Mouse (Mus musculus) erythroblast, adult 5-6 weeks (primary cell): ENCODE measurements around the gene Klk1b24. TPM values are rescaled to one million over a fixed set of nuclear protein-coding genes. Genes with fewer than 3 reads are reported as not detected.
"Not testable (repeated sequence)": the region's sequence is repeated elsewhere in the genome, so short reads cannot be mapped to it uniquely, and the experiment has no call there.

Source experiments
- ATAC-seq: replicated peaks from 2 replicates; pipeline ENCODE4 v1.8.0; 2016; ENCODE audit warnings: moderate number of reproducible peaks, mild to moderate bottlenecking, moderate TSS enrichment, inconsistent platforms; ENCODE audit not compliant: poor library complexity, low FRiP score, severe bottlenecking
- total RNA-seq, 2 experiments: library from RNA; stranded (forward) in 1 of 2; stranded (reverse) in 1 of 2; fragments of 150-400 nt in 1 of 2; fragments of 200-764, 138-1000 nt in 1 of 2; gene quantifications; 2 replicates each; pipeline versions ENCODE4 v1.2.3 to v1.2.4; 2015 to 2017; ENCODE audit warnings: low replicate concordance in 2 of 2

Klk1b24 gene
- total RNA-seq (2015; ENCODE audit: low replicate concordance) (not detected in 2 replicates), total RNA-seq (2017; ENCODE audit: low replicate concordance) (not detected in 2 replicates)

GRCm38 (mm10) chr7:44187936-44188335 lies at the start of gene Klk1b24:
Gene Klk1b24, plus strand, starts transcription at chr7:44188236.
- not testable (repeated sequence) for ATAC-seq

GRCm38 (mm10) chr7:44179299-44180045 lies 8.6 kb upstream of the Klk1b24 start:
- no peak for ATAC-seq

- ATAC-seq: not testable (repeated sequence)
Observed at GRCm38 (mm10) chr7:44186516-44186915, 1.5 kb upstream of the Klk1b24 start.

GRCm38 (mm10) chr7:44193466-44193865 lies 5.4 kb downstream of the Klk1b24 start:
- ATAC-seq: not testable (repeated sequence)

GRCm38 (mm10) chr7:44197891-44198290 lies 9.9 kb downstream of the Klk1b24 start, which contains the start of gene Klk1b3:
Gene Klk1b3, plus strand, starts transcription at chr7:44198191.
- no peak for ATAC-seq

- not testable (repeated sequence) for ATAC-seq
Observed at GRCm38 (mm10) chr7:44207135-44207534, 19.1 kb downstream of the Klk1b24 start, which contains the start of gene Klk1b4. Gene Klk1b4, plus strand, starts transcription at chr7:44207435.

GRCm38 (mm10) chr7:44208307-44208706 lies 20.3 kb downstream of the Klk1b24 start:
- ATAC-seq: no peak

- no peak for ATAC-seq
Observed at GRCm38 (mm10) chr7:44215645-44216044, 27.6 kb downstream of the Klk1b24 start, which contains the start of gene Klk1b5. Gene Klk1b5, plus strand, starts transcription at chr7:44215945.

GRCm38 (mm10) chr7:44221601-44222000 lies 33.6 kb downstream of the Klk1b24 start:
- 0 out of 2 replicates have a peak, but pooled peaks have one; percentile 30 for ATAC-seq

GRCm38 (mm10) chr7:44222335-44222734 lies 34.3 kb downstream of the Klk1b24 start:
- ATAC-seq: not testable (repeated sequence)

GRCm38 (mm10) chr7:44225076-44225475 lies 37.0 kb downstream of the Klk1b24 start, which contains the start of gene Klk1:
Gene Klk1, plus strand, starts transcription at chr7:44225360.
- ATAC-seq: no peak

GRCm38 (mm10) chr7:44235909-44236308 lies 47.9 kb downstream of the Klk1b24 start, which contains the start of gene Gm36864:
Gene Gm36864, plus strand, starts transcription at chr7:44236177.
- no peak for ATAC-seq

GRCm38 (mm10) chr7:44239913-44240312 lies 51.9 kb downstream of the Klk1b24 start:
- no peak for ATAC-seq

- no peak for ATAC-seq
Observed at GRCm38 (mm10) chr7:44240712-44241111, 52.7 kb downstream of the Klk1b24 start.

- no peak for ATAC-seq
Observed at GRCm38 (mm10) chr7:44241163-44241562, 53.1 kb downstream of the Klk1b24 start.

Other genes with a start within 250 kb of the Klk1b24 start
- not detected in 2 replicates for gene Klk1b8, start 237.6 kb upstream of the Klk1b24 start, total RNA-seq (2015; ENCODE audit: low replicate concordance)
- not detected in 2 replicates for gene Klk1b8, start 237.6 kb upstream of the Klk1b24 start, total RNA-seq (2017; ENCODE audit: low replicate concordance)
- not detected in 2 replicates for gene Klk1b1, start 221.5 kb upstream of the Klk1b24 start, total RNA-seq (2015; ENCODE audit: low replicate concordance)
- gene Klk1b1, start 221.5 kb upstream of the Klk1b24 start, total RNA-seq (2017; ENCODE audit: low replicate concordance): not detected in 2 replicates
- not detected in 2 replicates for gene Klk1b9, start 212.2 kb upstream of the Klk1b24 start, total RNA-seq (2015; ENCODE audit: low replicate concordance)
- gene Klk1b9, start 212.2 kb upstream of the Klk1b24 start, total RNA-seq (2017; ENCODE audit: low replicate concordance): not detected in 2 replicates
- gene Klk1b11, start 192.4 kb upstream of the Klk1b24 start, total RNA-seq (2015; ENCODE audit: low replicate concordance): not detected in 2 replicates
- gene Klk1b11, start 192.4 kb upstream of the Klk1b24 start, total RNA-seq (2017; ENCODE audit: low replicate concordance): not detected in 2 replicates
- gene Klk1b26, start 176.1 kb upstream of the Klk1b24 start, total RNA-seq (2015; ENCODE audit: low replicate concordance): not detected in 2 replicates
- gene Klk1b26, start 176.1 kb upstream of the Klk1b24 start, total RNA-seq (2017; ENCODE audit: low replicate concordance): not detected in 2 replicates
- gene Klk1b27, start 135.9 kb upstream of the Klk1b24 start, total RNA-seq (2015; ENCODE audit: low replicate concordance): not detected in 2 replicates
- gene Klk1b27, start 135.9 kb upstream of the Klk1b24 start, total RNA-seq (2017; ENCODE audit: low replicate concordance): not detected in 2 replicates
- gene Klk1b21, start 85.9 kb upstream of the Klk1b24 start, total RNA-seq (2015; ENCODE audit: low replicate concordance): not detected in 2 replicates
- gene Klk1b21, start 85.9 kb upstream of the Klk1b24 start, total RNA-seq (2017; ENCODE audit: low replicate concordance): not detected in 2 replicates
- gene Klk1b22, start 75.6 kb upstream of the Klk1b24 start, total RNA-seq (2015; ENCODE audit: low replicate concordance): not detected in 2 replicates
- gene Klk1b22, start 75.6 kb upstream of the Klk1b24 start, total RNA-seq (2017; ENCODE audit: low replicate concordance): not detected in 2 replicates
- not detected in 2 replicates for gene Klk1b16, start 51.5 kb upstream of the Klk1b24 start, total RNA-seq (2015; ENCODE audit: low replicate concordance)
- not detected in 2 replicates for gene Klk1b16, start 51.5 kb upstream of the Klk1b24 start, total RNA-seq (2017; ENCODE audit: low replicate concordance)
- gene Klk1b3, start 10.0 kb downstream of the Klk1b24 start, total RNA-seq (2015; ENCODE audit: low replicate concordance): not detected in 2 replicates
- gene Klk1b3, start 10.0 kb downstream of the Klk1b24 start, total RNA-seq (2017; ENCODE audit: low replicate concordance): not detected in 2 replicates
- not detected in 2 replicates for gene Klk1b4, start 19.2 kb downstream of the Klk1b24 start, total RNA-seq (2015; ENCODE audit: low replicate concordance)
- gene Klk1b4, start 19.2 kb downstream of the Klk1b24 start, total RNA-seq (2017; ENCODE audit: low replicate concordance): not detected in 2 replicates
- not detected in 2 replicates for gene Klk1b5, start 27.7 kb downstream of the Klk1b24 start, total RNA-seq (2015; ENCODE audit: low replicate concordance)
- gene Klk1b5, start 27.7 kb downstream of the Klk1b24 start, total RNA-seq (2017; ENCODE audit: low replicate concordance): not detected in 2 replicates
- not detected in 2 replicates for gene Klk1, start 37.1 kb downstream of the Klk1b24 start, total RNA-seq (2015; ENCODE audit: low replicate concordance)
- not detected in 2 replicates for gene Klk1, start 37.1 kb downstream of the Klk1b24 start, total RNA-seq (2017; ENCODE audit: low replicate concordance)
- gene Gm36864, start 47.9 kb downstream of the Klk1b24 start, total RNA-seq (2015; ENCODE audit: low replicate concordance): not detected in 2 replicates
- gene Gm36864, start 47.9 kb downstream of the Klk1b24 start, total RNA-seq (2017; ENCODE audit: low replicate concordance): not detected in 2 replicates
- gene 1700028J19Rik, start 58.5 kb downstream of the Klk1b24 start, total RNA-seq (2015; ENCODE audit: low replicate concordance): not detected in 2 replicates
- gene 1700028J19Rik, start 58.5 kb downstream of the Klk1b24 start, total RNA-seq (2017; ENCODE audit: low replicate concordance): 0.70 TPM in 1 of 2 replicates, not detected in the other
- gene 2410002F23Rik, start 58.5 kb downstream of the Klk1b24 start, total RNA-seq (2015; ENCODE audit: low replicate concordance): 8.2 and 9.8 TPM in 2 replicates
- gene 2410002F23Rik, start 58.5 kb downstream of the Klk1b24 start, total RNA-seq (2017; ENCODE audit: low replicate concordance): 5.6 and 7.8 TPM in 2 replicates
- not detected in 2 replicates for gene Acp4, start 69.1 kb downstream of the Klk1b24 start, total RNA-seq (2015; ENCODE audit: low replicate concordance)
- gene Acp4, start 69.1 kb downstream of the Klk1b24 start, total RNA-seq (2017; ENCODE audit: low replicate concordance): not detected in 2 replicates
- not detected in 2 replicates for gene Gm15517, start 73.2 kb downstream of the Klk1b24 start, total RNA-seq (2015; ENCODE audit: low replicate concordance)
- not detected in 2 replicates for gene Gm15517, start 73.2 kb downstream of the Klk1b24 start, total RNA-seq (2017; ENCODE audit: low replicate concordance)
- gene Clec11a, start 118.7 kb downstream of the Klk1b24 start, total RNA-seq (2015; ENCODE audit: low replicate concordance): 0.19 and 0.63 TPM in 2 replicates
- gene Clec11a, start 118.7 kb downstream of the Klk1b24 start, total RNA-seq (2017; ENCODE audit: low replicate concordance): 0.28 and 1.0 TPM in 2 replicates
- gene Shank1, start 122.0 kb downstream of the Klk1b24 start, total RNA-seq (2015; ENCODE audit: low replicate concordance): not detected in 2 replicates
- gene Shank1, start 122.0 kb downstream of the Klk1b24 start, total RNA-seq (2017; ENCODE audit: low replicate concordance): not detected in 2 replicates
- not detected in 2 replicates for gene Syt3, start 195.9 kb downstream of the Klk1b24 start, total RNA-seq (2015; ENCODE audit: low replicate concordance)
- not detected in 2 replicates for gene Syt3, start 195.9 kb downstream of the Klk1b24 start, total RNA-seq (2017; ENCODE audit: low replicate concordance)
- not detected in 2 replicates for gene 1700008O03Rik, start 197.6 kb downstream of the Klk1b24 start, total RNA-seq (2015; ENCODE audit: low replicate concordance)
- gene 1700008O03Rik, start 197.6 kb downstream of the Klk1b24 start, total RNA-seq (2017; ENCODE audit: low replicate concordance): not detected in 2 replicates
- gene Lrrc4b, start 240.8 kb downstream of the Klk1b24 start, total RNA-seq (2015; ENCODE audit: low replicate concordance): not detected in 2 replicates
- not detected in 2 replicates for gene Lrrc4b, start 240.8 kb downstream of the Klk1b24 start, total RNA-seq (2017; ENCODE audit: low replicate concordance)